Mouse (Mus musculus) left cerebral cortex, postnatal 4 days (tissue): ENCODE data around the gene Chst11. TPM values are rescaled to one million over a fixed set of nuclear protein-coding genes. Genes with fewer than 3 reads are reported as not detected.
A peak's percentile ranks its signal among the peaks of the same experiment; 100 is the strongest.

Experiments used
- DNase-seq: peaks from one replicate; pipeline ENCODE4 v3.0.0-alpha.2; 2022
- intact Hi-C: fragments of 180-260 bp; cut with DNase I; formaldehyde crosslinking; loops from one replicate; pipeline ENCODE4 v1.15.1; 2025
- total RNA-seq, 2 experiments: library from RNA; stranded (reverse); gene quantifications; 2 replicates each; pipeline ENCODE4 v1.2.3; 2021

Gene Chst11
- total RNA-seq, 2 experiments from 2014 or later = 22.4 to 26.0 TPM

DNA sequence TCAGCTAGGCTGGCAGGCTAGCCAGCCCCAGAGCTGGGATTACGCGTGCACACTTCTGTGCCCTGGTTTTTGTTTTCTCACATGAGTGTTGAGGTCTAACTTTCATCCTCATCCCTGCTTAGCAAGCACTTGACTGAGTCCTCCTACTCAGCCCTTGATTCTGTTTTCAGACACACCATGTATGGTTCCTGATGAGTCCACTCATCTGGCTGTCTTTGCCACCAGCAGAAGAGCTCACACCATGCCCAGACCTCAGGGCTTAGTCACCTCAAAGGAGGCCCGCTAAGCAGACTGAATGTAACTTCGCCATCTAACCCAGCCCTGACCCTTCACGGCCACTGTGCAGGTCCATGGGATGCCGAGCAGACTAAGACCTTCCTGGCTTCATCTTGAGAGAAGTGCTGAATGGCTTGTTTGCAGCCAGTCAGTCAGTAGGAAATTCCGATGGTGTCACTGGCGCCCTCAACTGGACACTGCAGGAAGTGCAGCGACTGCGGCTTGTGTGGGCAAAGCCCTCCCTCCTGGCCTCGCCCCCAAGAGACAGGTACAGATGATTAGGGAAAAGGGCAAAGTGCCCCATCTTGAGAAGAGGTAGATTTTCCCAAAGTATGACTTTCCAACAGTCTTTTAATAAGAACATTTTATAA is 212.5 kb downstream of the Chst11 start:
- peak; percentile 78 for DNase-seq
- intact Hi-C loops = no loop called here

GRCm38 (mm10) chr10:83198692-83199091 is 213.4 kb downstream of the Chst11 start:
- DNase-seq = no peak
- intact Hi-C loops = no loop called here

DNA sequence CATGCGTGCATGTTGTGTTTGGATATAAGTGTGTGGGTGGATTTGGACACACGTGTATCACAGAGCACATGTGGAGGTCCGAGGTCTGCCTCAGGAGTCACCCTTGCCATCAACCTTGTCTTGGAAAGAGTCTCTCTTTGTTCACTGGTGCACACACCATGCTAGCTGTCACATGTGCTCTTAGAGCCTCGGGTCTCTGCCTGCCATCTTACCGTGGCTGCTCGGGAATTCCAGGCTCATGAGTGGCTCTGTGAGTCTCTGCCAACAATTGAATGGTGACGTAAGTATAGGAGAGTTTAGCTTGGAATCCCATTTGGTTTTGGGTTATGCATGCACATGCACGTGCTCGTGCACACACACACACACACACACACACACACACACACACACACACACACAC is 214.0 kb downstream of the Chst11 start:
- intact Hi-C loops = no loop called here
- no peak for DNase-seq

DNA sequence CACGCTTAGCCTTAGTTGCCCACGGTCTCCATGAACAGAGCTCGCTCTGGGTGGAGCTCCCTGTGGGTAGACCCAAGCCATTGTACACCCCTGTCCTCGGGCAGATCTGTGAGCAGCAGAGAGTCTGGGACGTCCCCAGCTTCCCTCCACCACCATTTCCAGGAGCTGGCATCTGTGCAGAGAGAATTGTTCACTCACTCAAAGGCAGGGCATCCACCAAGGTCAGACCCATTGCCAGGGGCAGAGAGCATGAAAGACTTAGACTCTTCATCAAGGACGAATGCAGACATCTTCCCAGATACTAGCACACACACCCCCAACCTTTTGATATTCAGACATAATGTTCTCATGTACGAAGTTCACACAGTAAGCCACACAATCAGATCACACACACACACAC is 216.2 kb downstream of the Chst11 start:
- intact Hi-C loops = no loop called here

DNA sequence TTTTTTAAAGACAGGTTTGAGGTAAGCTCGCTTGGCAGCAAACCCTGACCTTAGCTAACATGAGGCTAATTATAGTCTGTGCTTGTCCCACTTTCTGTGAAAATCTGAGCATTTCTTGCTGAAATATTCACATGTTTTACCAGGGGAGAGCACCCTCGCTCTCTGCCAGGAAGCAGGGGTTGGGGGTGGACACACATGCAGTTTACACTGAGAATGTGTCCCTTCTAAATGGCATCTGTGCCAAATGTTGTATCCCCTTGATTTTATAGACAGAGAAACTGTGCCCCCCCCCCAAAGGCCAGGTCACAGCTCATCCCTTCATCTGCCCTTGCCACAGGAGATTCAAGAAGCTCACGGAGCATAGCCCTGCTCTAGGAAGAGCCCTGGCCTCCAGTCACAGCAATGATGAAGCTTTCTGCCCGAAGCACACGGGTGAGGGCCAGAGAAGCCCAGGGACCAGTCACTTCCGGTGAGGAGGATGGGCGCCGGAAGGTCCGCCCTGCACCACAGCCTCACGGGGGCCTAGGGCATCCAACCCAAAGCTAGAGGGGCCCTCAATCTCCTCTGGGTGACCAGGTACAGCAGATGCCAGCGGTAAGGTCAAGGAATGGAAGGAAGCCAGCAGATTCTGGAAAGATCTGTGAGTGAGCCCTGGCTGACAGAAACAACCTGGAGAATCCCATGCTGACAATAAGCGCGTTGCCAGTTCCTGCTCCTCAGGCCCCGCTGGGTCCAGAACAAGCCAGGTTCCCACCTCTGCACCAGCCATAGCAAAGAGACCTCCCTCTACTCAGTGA is 217.8 kb downstream of the Chst11 start:
- intact Hi-C loops = no loop called here

More for the DNA sequence above, 216.2 kb downstream of the Chst11 start:
- no peak for DNase-seq

GRCm38 (mm10) chr10:83208436-83208835 is 223.1 kb downstream of the Chst11 start:
- DNase-seq = no peak
- intact Hi-C loops = no loop called here

More for the DNA sequence above, 217.8 kb downstream of the Chst11 start:
- DNase-seq = no peak

- intact Hi-C loops = no loop called here
- DNase-seq = no peak
These were observed 224.1 kb downstream of the Chst11 start for GRCm38 (mm10) chr10:83209388-83209787.

DNA sequence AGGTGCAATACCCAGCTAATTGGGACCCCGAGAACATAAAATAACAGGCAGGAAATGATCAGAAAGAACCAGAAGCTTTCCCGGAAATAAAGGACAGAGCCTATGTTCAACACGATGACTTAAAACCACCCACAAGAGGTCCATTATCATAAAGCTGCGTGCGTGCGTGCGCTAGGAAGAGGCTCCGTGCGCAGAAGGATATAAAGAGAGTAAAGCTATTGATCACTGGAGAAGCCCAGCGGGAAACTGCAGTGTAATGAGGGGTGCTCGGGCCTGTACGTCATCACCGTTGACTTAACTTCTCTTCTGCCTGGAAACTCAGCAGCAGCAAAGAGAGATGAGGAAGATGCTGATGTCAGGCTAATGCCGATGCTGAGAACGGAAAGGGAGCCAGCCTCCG is 224.8 kb downstream of the Chst11 start:
- intact Hi-C loops = no loop called here
- DNase-seq = no peak

- no peak for DNase-seq
- intact Hi-C loops = no loop called here
These were observed 225.8 kb downstream of the Chst11 start for GRCm38 (mm10) chr10:83210968-83211583.

GRCm38 (mm10) chr10:83212618-83213017 is 227.3 kb downstream of the Chst11 start:
- DNase-seq = no peak
- intact Hi-C loops = no loop called here

DNA sequence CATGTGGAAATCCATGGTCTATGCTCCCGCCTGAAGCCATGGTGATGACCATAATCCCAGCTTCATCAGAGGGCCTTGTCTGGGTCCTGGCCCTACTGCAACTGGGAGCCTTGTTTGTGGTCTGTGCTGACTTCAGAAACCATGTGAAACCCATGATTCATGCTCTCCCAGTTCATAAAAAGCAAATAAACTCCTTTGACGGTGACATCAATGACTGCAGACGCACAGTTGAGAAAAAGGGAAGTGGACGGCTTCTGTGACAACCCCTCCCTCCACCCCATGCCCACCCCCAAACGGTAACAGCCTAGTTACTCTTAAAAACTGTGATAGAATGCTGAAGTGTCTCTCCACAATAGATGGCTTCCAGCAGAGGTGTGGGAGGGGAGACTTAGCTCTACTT is 230.3 kb downstream of the Chst11 start:
- intact Hi-C loops = no loop called here
- no peak for DNase-seq

GRCm38 (mm10) chr10:83217256-83217655 is 232.0 kb downstream of the Chst11 start:
- intact Hi-C loops = no loop called here
- no peak for DNase-seq

- no peak for DNase-seq
- intact Hi-C loops = no loop called here
These were observed 233.5 kb downstream of the Chst11 start for GRCm38 (mm10) chr10:83218778-83219177.

DNA sequence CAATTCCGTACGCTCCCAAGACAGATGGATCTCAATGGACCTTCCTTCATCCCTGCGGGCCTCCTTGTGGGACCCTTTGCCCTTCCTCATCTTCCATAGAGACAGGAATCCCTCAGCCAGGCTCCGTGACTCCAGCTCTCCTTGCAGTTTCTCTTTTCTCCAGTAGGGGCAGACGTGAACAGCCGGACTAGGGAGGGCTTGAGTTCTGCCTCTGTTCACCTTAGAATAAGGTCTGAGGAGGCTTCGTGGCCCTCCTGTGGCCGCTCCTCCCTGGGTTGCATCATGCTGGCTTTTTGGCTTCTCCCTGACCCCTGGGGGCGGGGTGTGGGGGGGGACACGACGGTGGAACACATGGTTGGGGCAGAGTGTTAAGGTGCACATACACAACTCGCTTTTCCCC is 234.4 kb downstream of the Chst11 start:
- peak; percentile 64 for DNase-seq
- intact Hi-C loops = no loop called here

- intact Hi-C loops = no loop called here
- no peak for DNase-seq
These were observed 234.9 kb downstream of the Chst11 start for GRCm38 (mm10) chr10:83220217-83220616.

- DNase-seq = no peak
- intact Hi-C loops = no loop called here
These were observed 235.5 kb downstream of the Chst11 start for GRCm38 (mm10) chr10:83220847-83221246.

- intact Hi-C loops = no loop called here
- DNase-seq = peak; percentile 38
These were observed 239.7 kb downstream of the Chst11 start for GRCm38 (mm10) chr10:83224999-83225398.

DNA sequence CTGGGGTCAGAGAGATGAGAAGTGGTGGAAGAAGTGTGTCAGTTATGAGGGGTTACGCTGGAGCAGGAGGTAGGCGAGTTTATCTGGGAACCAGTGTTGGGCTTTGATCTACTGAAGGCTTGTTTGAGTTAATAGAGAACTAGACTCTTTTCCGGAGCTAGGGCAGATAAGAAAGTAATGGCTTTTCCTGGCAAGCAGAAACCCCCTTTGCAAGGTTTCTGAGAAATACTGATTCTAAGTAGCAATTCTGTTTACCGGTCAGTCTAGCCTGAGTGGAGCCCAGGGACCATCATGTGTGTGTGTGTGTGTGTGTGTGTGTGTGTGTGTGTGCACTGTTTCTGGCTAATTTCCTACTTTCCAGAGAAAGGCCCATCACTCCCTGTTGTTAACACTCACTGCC is 243.3 kb downstream of the Chst11 start:
- DNase-seq = no peak
- intact Hi-C loops = no loop called here

DNA sequence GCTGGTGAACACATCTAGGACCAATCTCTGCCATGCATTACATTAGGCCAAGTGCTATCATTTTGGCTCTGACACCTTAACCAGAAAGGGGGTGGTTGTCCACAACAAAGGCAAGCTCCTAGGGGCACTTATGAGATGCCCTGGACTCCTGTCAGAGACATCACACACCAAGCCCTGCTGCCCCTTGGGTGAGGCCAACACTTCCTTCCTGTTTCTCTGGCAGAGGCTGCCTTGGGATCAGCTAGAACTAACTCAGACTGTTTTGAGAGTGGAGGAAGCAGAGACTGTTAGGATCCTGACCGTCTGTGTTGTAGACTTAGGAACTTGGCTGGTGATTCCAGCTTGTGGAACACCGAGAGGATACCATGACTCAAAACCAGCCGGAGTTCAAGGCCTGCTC is 248.7 kb downstream of the Chst11 start:
- no peak for DNase-seq
- intact Hi-C loops = no loop called here

DNA sequence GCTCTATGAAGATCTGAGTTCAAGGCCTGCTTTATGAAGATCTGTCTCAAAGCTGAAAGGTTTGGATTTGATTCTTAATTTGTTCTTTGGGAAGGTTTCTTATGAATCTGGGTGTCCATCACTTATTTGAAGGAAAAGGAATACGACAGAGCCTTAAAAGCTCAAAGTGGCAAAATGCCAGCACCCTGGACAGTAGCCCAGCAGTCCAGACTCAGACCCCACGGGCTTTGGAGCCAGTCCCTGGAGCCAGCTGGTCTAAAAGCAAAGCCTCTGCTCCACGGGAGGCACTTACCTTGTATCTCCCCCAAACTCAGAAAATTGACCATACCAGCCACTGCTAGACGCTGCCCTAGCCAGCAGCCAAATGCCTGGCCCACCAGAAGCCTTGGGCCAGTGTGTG is 249.1 kb downstream of the Chst11 start:
- peak; percentile 23 for DNase-seq
- intact Hi-C loops = no loop called here

- intact Hi-C loops = no loop called here
- DNase-seq = no peak
These were observed 256.9 kb downstream of the Chst11 start for GRCm38 (mm10) chr10:83242106-83242686.

DNA sequence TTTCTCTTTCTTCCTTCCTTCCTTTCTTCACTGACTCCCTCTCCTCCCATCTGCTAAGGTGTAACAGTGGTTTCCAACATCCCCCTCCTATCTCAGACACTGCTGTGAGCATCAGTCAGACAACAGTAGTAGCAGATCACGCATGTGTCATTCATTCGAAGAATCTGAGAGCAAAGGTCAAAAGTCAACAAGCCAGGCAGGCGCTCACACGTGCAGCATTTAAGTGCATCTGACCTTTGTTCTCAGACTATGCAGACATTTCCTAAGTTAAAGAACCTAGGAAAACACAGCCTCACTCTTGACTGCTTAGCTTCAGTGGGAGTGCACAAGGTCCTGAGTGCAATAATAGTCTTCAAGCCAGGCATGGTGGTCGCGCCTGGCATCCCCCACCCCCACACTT is 258.8 kb downstream of the Chst11 start:
- intact Hi-C loops = no loop called here
- no peak for DNase-seq
